Mouse (Mus musculus): ENCODE measurements around the gene 1500009C09Rik. TPM values are rescaled to one million over a fixed set of nuclear protein-coding genes. Genes with fewer than 3 reads are reported as not detected.

Gene 1500009C09Rik
- total RNA-seq, 2 experiments from 2014 or later: 0.33 to 0.90 TPM

DNA sequence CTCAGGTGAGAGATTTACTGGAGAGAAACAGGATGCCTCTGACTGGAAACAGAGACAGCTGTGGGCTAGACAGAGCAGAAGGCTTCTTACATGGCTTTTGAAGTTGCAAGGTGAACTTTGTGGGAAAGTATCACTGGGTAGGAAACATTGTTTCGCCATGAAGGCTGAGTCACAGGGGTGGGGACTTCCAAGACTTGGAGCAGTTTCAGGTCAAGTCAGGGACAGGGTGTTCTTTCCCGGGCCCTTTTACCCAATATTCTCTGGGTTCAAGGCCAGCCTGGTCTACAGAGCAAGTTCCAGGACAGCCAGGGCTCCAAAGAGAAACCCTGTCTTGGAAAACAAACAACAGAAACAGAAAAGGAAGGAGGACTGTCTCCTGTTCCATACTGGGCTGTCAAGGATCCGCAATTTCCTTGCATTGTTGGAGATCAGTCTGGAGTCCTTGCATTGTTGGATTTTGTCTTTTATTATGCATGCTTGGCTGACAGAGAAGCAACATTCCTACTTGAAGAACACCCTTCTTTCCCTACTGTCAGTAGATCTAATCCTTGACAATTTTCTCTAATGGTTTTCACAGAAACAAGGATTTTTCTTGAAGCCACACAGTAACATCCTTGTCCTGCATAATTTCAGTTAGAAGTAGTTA, 4.9 kb upstream of the 1500009C09Rik start:
- DNase-seq (ENCODE audit: low spot score in 2 of 2): peak in 1 of 2 experiments; percentile 50

- DNase-seq (ENCODE audit: low spot score in 2 of 2): no peak
These were observed 618 bp upstream of the 1500009C09Rik start for GRCm38 (mm10) chr15:82251579-82251978.

- no peak for DNase-seq (ENCODE audit: low spot score in 2 of 2)
These were observed 3.1 kb downstream of the 1500009C09Rik start for GRCm38 (mm10) chr15:82255248-82255647.

DNA sequence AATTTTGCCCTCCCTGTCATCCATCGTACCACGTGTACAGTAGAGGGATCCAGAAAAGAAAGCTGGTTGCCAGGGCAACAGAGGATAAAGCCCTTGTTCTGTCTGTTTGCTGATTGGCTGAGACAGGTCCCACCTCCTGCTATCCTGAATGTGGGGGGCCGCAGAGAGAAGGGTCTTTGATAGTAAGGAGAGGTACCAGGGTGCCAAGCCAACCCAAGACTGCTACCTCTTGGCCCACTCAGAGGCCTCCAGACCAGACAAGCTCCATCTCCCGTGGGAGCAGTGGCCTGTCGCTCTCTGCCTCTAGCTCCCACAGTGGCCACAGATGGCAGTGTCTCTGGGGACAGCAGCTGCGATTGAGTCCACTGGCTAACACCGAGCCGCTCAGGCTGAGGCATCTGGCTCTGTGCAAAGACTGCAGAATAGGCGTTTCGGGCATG, 3.8 kb downstream of the 1500009C09Rik start:
- no peak for DNase-seq (ENCODE audit: low spot score in 2 of 2)

DNA sequence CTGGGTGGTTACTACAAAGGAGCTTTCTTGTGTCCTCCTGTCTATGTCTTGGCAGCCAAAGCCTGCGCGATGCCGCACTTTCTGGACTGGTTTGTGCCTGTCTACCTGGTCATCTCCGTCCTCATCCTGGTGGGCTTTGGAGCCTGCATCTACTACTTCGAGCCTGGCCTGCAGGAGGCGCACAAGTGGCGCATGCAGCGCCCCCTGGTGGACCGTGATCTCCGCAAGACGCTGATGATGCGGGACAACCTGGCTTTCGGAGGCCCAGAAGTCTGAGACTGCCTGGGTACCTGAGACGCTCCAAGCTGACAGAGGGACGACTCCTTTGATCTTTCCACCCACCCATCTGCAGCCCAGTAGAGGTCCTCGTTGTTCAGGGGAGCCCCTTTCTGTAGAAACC, 7.3 kb downstream of the 1500009C09Rik start:
- peak; percentile 46 to 59 for DNase-seq (ENCODE audit: low spot score in 2 of 2)

- peak; percentile 69 to 70 for DNase-seq (ENCODE audit: low spot score in 2 of 2)
These were observed 14.2 kb downstream of the 1500009C09Rik start for GRCm38 (mm10) chr15:82266356-82266755.

- DNase-seq (ENCODE audit: low spot score in 2 of 2): no peak
These were observed 16.0 kb downstream of the 1500009C09Rik start for GRCm38 (mm10) chr15:82268185-82268584.

- DNase-seq (ENCODE audit: low spot score in 2 of 2): no peak
These were observed 16.6 kb downstream of the 1500009C09Rik start for GRCm38 (mm10) chr15:82268783-82269182.

- DNase-seq (ENCODE audit: low spot score in 2 of 2): peak; percentile 65 to 74
These were observed 19.0 kb downstream of the 1500009C09Rik start for GRCm38 (mm10) chr15:82271201-82271600.

- DNase-seq (ENCODE audit: low spot score in 2 of 2): no peak
These were observed 20.1 kb downstream of the 1500009C09Rik start for GRCm38 (mm10) chr15:82272295-82272694.

GRCm38 (mm10) chr15:82274593-82274926, 22.4 kb downstream of the 1500009C09Rik start, which contains the start of gene Sept3:
Gene Sept3, plus strand, starts transcription at chr15:82274893.
- DNase-seq (ENCODE audit: low spot score in 2 of 2): no peak

- DNase-seq (ENCODE audit: low spot score in 2 of 2): peak; percentile 46 to 53
These were observed 23.0 kb downstream of the 1500009C09Rik start for GRCm38 (mm10) chr15:82274927-82275901.

GRCm38 (mm10) chr15:82277591-82277990, 25.4 kb downstream of the 1500009C09Rik start:
- no peak for DNase-seq (ENCODE audit: low spot score in 2 of 2)

DNA sequence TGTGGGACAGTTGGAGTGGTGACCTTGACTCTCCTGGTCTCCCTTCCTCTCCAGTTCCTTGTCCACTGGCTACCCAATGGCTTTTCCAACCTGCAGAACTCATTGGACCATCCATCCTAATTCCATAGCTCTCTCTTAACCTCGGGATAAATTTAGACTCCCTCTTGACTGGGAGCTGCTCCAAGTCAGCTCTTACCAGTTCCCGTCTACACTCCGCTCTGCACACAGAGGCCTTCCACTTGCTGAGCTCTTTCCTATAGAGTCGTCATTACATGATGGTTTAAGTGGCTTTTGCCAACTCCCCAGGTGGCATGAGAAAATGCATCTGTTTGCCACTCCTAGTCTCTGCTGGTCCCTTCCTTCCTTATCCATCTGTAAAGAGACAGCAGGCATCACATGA, 28.4 kb downstream of the 1500009C09Rik start:
- DNase-seq (ENCODE audit: low spot score in 2 of 2): no peak

DNA sequence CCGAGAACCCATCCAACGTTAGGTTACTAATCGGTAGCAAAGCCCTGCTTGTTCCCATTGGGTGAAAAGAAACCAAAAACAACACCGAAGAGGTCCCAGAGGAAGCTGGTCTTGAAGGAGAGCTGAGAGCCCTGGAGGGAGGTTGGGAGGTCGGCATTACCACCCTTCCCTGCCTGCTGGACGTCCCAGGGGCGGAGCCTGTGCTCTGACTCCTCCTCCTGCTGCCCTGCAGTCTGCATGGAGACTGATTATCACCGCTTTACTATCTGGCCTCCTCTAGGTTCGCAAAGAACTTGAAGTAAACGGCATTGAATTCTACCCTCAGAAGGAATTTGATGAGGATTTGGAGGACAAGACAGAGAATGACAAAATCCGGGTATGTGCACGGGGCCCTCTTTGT, 34.0 kb downstream of the 1500009C09Rik start:
- DNase-seq (ENCODE audit: low spot score in 2 of 2): no peak

DNA sequence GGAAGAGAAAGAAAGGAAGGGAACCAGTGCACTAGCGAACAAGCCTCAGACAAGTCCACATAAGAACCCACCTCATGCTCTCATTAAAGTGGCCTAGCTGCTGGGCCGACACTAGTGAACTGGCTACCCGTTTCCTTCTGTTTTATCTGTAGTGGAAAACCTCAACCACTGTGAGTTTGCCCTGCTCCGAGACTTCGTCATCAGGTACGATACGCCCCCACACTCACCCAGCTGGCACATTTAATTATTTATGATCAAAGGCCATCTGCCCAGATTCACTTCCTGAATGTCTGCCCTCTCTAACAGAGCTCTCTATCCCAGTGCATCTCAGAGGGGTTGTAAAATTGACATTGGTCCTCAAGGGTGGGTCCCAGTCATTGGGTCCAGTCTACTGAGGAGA, 38.1 kb downstream of the 1500009C09Rik start:
- no peak for DNase-seq (ENCODE audit: low spot score in 2 of 2)

DNA sequence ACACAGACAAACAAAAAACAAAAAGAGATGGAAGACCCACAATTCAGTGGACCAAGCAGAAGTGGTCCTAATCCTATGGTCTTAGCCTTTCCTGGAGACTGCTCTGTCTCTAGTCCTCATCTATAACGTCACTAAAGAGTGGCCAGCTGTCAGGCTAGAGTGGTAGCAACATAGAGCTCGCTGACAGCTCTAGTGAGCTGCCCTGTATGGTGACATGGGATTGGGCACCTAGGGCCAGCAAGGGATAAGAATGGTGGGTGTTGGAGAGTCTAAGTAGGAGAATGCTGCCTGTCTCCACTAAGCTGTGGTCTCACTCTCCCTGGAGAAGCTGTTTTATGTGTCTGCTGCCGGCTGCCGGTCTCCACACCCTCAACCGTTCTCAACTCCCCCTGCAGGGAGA, 40.7 kb downstream of the 1500009C09Rik start:
- DNase-seq (ENCODE audit: low spot score in 2 of 2): no peak

DNA sequence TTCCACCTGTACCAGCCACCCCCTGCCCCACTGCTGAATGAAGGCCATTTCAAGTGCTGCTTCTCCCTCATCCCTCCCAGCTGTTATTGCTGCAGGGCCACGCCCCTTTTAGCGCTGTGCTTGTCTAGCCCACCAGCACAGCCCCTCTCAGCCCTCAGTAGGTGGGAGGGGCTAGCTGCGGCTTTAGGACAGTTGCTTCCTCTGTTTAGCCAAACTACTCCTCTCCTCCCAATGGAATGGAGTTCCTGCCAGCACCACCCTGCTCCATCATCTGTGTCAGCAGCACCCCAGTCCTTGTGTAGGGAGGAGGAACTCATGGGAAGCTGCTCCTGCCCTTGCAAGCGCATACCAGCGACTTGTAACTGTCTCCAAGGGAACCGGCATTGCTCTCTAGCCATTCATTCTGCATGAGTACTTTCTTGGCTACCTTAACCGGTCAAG, 41.1 kb downstream of the 1500009C09Rik start:
- DNase-seq (ENCODE audit: low spot score in 2 of 2): no peak

DNA sequence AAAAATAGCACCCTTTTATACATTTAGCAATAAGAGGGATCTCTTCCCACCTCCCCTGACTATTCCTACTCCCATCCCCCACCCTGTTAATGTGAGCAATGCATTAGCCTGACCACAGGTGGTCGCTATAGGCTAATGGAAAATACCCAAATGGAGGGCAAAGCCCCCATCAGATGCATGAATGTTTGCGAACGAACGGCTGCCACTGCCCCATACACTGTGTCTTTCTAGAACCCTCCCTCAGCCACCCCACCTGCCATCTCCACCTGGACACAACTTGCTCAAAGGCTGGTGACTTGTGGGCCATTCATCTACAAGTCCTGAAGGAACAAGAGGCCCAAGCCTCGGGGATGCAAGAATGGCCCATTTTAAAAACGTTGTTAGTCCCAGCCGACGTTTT, 41.9 kb downstream of the 1500009C09Rik start:
- DNase-seq (ENCODE audit: low spot score in 2 of 2): no peak

- no peak for DNase-seq (ENCODE audit: low spot score in 2 of 2)
These were observed 46.8 kb downstream of the 1500009C09Rik start, which contains the start of gene Wbp2nl for GRCm38 (mm10) chr15:82298764-82299561. Gene Wbp2nl, plus strand, starts transcription at chr15:82298954.

DNA sequence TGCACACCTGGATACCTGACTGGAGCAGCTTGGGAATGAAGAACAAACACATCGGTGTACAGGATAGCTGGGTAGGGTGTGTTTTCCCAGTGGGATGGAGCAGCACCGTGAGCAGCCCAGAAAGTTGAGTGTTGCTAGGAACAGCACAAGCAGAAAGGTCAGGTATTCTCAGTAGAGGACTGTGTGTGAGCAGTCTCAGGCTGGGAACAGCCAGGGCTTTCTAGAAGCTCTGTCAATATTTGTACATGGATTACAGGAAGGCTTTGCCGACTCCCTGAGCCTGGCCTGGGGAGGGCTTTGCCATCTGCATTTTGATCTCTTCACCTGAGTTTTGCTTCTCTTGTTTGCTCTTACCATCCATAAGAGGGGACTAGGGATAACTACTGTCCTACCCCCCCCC, 54.9 kb downstream of the 1500009C09Rik start:
- no peak for DNase-seq (ENCODE audit: low spot score in 2 of 2)

Measured in adrenal gland, adult 18-20 months (tissue).